Mouse (Mus musculus) thymus, adult 2 months (tissue): ENCODE measurements around the gene Gm6793. TPM values are rescaled to one million over a fixed set of nuclear protein-coding genes. Genes with fewer than 3 reads are reported as not detected.

Experiments used
- DNase-seq: peaks from one replicate; pipeline ENCODE4 v3.0.0; 2021
- H3K27ac ChIP-seq: fragments of 200-500 bp; 2 replicates; pipeline ENCODE4 v1.5.1; 2012; ENCODE audit warnings: low read length, control low read depth; ENCODE audit not compliant: control insufficient read depth, insufficient read depth
- H3K27me3 ChIP-seq: fragments of 200-500 bp; 2 replicates; pipeline ENCODE4 v1.6.1; 2012; ENCODE audit warnings: mild to moderate bottlenecking, low read length, moderate library complexity, mixed read lengths; ENCODE audit not compliant: control insufficient read depth, insufficient read depth
- H3K36me3 ChIP-seq: fragments of 200-500 bp; 2 replicates; pipeline ENCODE4 v1.6.1; 2012; ENCODE audit warnings: mild to moderate bottlenecking, low read length, moderate library complexity; ENCODE audit not compliant: control insufficient read depth, insufficient read depth
- H3K4me1 ChIP-seq: fragments of 200-500 bp; replicated peaks from 2 replicates; pipeline ENCODE4 v1.6.1; 2012; ENCODE audit warnings: low read length; ENCODE audit not compliant: control insufficient read depth, insufficient read depth
- H3K4me3 ChIP-seq: fragments of 200-500 bp; 2 replicates; pipeline ENCODE4 v1.5.1; 2012; ENCODE audit warnings: mild to moderate bottlenecking, low read length, control low read depth, moderate library complexity; ENCODE audit not compliant: control insufficient read depth, insufficient read depth
- CTCF ChIP-seq: fragments of 200-500 bp; IDR thresholded peaks from 2 replicates; pipeline ENCODE4 v1.5.1; 2012; ENCODE audit warnings: mild to moderate bottlenecking, control low read depth, low read length, moderate library complexity, borderline replicate concordance; ENCODE audit not compliant: control insufficient read depth, poor library complexity, insufficient read depth; ENCODE audit errors: extremely low read depth
- POLR2A ChIP-seq: fragments of 200-500 bp; IDR thresholded peaks from 2 replicates; pipeline ENCODE4 v1.6.1; 2012; ENCODE audit warnings: mild to moderate bottlenecking, low read length, control low read depth, moderate library complexity; ENCODE audit not compliant: control insufficient read depth, poor library complexity, insufficient read depth; ENCODE audit errors: extremely low read depth
- WGBS: fragments of 180-500 bp; shearing (Covaris S2); methylation state at CpG from one replicate; pipeline ENCODE4 v1.1.7; 2018; 5-methylcytosine and 5-hydroxymethylcytosine counted together
- polyA plus RNA-seq: library from polyadenylated mRNA; depleted of rRNA; stranded (reverse); fragments of >200 nt; gene quantifications from 2 replicates; pipeline ENCODE4 v1.2.3, GENCODE M21; 2012; rRNA removed

Gene Gm6793
- polyA plus RNA-seq, 1 experiment, result not detected

DNA sequence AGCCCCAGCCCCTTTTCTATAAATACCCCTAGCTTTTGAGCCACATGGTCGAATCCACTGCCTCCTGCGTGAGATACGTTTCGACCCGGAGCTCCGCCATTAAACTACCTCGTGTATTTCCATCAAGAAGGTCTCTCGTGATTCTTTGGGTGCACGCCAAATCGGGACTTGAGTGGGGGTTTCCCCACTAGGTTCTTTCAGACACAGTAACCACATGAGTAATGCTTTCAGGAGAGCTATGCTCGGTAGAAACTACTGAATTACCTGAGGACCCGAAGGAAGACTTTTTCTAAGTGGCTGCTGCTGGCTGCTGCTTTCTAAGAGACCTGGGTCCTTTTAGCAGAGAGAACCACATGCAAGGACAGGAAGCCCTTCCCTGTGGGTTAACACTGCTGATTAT is 40.7 kb downstream of the Gm6793 start:
- no peak overlapping the region for H3K27ac ChIP-seq
- H3K27me3 ChIP-seq, result no peaks in the 10 kb centered on the region
- 87% methylated on average over 12 of the region's 12 CpGs for WGBS
- TF ChIP-seq CTCF (no peak), POLR2A (no peak)
- peaks cover 20% of the 10 kb centered on the region for H3K4me1 ChIP-seq
- H3K4me3 ChIP-seq, result no peak overlapping the region
- H3K36me3 ChIP-seq, result no peaks in the 10 kb centered on the region
- no peak for DNase-seq

DNA sequence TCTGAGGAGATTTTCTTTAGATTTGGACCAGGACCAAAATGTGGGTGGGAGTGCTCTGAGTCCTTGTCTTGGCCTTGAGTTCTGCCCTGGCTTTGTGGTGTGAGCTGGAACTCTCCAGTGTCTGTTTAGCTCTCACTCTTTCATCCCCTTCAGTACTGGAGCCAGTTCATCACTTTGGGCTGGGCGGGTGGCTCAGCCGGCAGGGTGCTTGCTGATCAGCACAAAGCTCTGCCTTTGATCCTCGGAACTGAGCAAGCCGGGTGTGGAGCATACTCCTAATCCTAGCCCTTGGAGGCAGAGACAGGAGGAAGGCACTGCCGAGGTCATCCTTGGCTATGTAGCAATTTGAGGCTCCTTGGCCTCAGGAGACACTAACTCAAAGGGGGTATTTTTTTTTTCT is 45.8 kb downstream of the Gm6793 start:
- Histone ChIP-seq H3K4me1 (peaks cover 4% of the 10 kb centered on the region), H3K36me3 (no peaks in the 10 kb centered on the region), H3K27ac (no peak overlapping the region), H3K4me3 (no peak overlapping the region), H3K27me3 (no peaks in the 10 kb centered on the region)
- WGBS, result 92% methylated on average over 5 of the region's 5 CpGs
- TF ChIP-seq CTCF (no peak), POLR2A (no peak)
- no peak for DNase-seq

DNA sequence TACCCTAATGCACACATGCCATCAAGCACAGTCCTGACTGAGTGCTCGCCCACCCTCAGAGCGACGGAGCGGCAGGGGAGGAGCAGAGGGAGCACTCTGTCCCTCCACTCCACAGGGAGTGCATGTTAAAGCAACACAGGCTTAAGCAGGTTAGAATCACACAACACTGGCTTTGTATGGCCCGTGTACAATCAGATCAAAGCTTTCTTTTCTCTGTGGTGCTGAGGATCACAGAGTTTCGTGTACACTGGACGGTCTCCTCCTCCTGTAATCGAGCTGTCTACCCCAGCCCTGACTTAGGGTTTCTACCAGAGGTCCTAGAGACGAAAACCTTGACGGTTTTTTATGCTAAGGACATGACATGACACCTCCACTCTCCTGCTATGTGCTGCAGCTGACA is 46.3 kb downstream of the Gm6793 start:
- no peak for DNase-seq
- Histone ChIP-seq H3K36me3 (no peaks in the 10 kb centered on the region), H3K4me3 (no peak overlapping the region), H3K27me3 (no peaks in the 10 kb centered on the region), H3K27ac (no peak overlapping the region), H3K4me1 (peaks cover 4% of the 10 kb centered on the region)
- TF ChIP-seq POLR2A (no peak), CTCF (no peak)
- WGBS, result 91% methylated on average over 10 of the region's 10 CpGs

DNA sequence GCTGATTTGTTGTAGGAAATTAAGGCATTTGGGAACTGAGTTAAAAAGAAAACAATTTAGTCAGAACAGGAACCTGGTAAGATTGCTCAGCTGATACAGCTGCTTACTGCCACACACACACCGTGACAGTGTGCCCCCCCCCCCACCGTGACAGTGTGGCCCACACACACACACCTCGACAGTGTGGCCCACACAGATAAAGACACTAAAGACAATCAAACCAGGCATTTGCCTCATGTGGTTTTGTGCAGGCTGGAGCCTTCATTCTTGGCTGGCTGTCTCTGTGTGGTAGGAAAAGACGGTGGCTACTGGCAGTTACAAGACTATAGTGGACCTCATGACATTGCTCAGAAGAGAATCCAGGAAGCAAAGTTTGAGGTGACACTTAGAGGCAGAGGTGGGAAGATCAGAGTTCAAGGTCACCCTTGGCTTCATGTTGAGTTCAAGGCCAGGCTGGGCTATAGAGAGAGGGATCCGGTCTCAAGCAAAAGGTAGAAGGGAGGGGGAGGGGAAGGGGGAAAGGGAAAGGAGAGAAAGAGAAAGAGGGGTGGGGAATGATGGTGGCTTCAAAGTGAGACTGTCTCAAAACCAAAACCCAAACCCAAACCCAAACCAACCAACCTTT is 47.5 kb downstream of the Gm6793 start:
- whole genome bisulfite sequencing, result 32% methylated on average over 5 of the region's 5 CpGs
- no peak overlapping the region for H3K4me3 ChIP-seq
- no peak for DNase-seq
- peaks cover 4% of the 10 kb centered on the region for H3K4me1 ChIP-seq
- TF ChIP-seq CTCF, result no peak
- TF ChIP-seq POLR2A, result no peak
- H3K27ac ChIP-seq, result no peak overlapping the region
- H3K27me3 ChIP-seq, result no peaks in the 10 kb centered on the region
- H3K36me3 ChIP-seq, result no peaks in the 10 kb centered on the region

DNA sequence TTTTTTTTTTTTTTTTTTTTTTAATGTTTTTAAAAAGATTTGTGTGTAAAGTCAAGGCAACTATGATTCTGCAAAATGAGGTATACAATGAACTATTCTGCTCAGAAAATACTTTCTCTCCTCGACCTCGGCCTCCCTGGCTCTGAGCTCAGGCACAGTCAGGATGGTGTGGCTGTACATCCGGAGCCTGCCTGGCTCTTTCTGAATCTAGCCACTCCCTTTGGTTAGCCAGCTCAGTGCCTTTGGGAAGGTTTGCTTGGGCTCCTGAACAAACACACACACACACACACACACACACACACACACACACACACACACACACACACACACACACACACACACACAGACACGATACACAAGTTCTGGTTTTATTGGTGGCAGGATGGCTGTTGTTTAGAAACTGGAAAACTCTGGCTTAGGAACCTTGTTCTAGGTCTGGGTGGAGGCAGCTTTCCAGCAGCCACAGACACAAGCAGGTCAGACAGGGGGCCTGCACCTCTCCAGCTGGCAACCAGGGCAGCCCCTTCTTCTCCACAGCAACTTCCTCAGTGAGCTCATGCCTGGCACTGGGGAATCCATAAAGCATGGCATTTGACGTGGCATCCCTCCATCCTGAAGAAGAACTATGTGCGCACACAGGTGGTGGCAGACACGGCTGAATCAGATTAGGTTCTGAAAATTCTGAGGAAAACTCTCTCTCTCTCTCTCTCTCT is 49.8 kb downstream of the Gm6793 start:
- no peak for DNase-seq
- TF ChIP-seq CTCF (no peak), POLR2A (no peak)
- 82% methylated on average over 7 of the region's 7 CpGs for WGBS
- H3K4me3 ChIP-seq, result no peak overlapping the region
- peaks cover 4% of the 10 kb centered on the region for H3K4me1 ChIP-seq
- H3K27me3 ChIP-seq, result no peaks in the 10 kb centered on the region
- H3K36me3 ChIP-seq, result no peaks in the 10 kb centered on the region
- no peak overlapping the region for H3K27ac ChIP-seq

DNA sequence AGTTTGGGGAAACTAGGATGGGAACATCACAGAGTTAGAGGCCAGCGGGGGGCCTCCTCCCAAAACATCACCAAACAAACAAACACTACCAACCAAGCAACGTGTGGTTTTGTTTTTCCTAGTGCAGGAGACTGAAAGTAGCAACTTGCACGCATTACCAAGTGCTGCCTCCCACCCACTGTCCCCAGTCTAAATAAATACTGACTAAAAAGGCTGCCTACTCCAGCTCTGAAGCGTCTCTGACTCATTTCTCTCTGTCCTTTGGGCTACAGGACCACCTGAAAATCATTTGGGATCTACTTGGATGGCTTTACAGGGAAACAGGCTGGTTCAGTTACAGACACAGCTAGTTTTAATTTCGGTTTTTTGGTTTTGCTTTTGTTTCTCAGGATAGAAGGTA is 50.5 kb downstream of the Gm6793 start:
- Histone ChIP-seq H3K27ac (no peak overlapping the region), H3K4me1 (peaks cover 4% of the 10 kb centered on the region), H3K36me3 (no peaks in the 10 kb centered on the region), H3K27me3 (no peaks in the 10 kb centered on the region), H3K4me3 (no peak overlapping the region)
- DNase-seq, result no peak
- TF ChIP-seq POLR2A (no peak), CTCF (no peak)
- 85% methylated on average over 5 of the region's 5 CpGs for WGBS

DNA sequence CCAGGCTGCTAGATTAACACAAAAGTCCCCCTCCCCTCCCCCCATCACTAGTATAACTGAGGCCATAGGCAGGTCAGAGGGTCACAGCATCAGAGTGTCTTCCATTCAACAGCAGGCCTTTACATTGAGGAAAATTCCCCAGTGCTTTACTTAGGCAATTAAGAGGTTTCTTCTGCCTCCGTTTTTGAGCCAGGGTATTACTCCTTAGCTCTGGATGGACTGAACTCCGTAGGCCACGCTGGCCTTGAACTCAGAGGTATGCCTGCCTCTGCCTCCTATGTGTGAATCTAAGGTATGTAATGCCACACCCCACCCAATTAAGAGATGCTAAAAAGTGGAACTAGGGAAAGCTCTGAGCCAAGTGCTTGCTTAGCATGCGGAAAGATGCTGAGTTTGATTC is 51.3 kb downstream of the Gm6793 start:
- Histone ChIP-seq H3K27ac (no peak overlapping the region), H3K36me3 (no peaks in the 10 kb centered on the region), H3K4me3 (no peak overlapping the region), H3K4me1 (peaks cover 4% of the 10 kb centered on the region), H3K27me3 (no peaks in the 10 kb centered on the region)
- no peak for DNase-seq
- WGBS, result 94% methylated on average over 4 of the region's 4 CpGs
- no peak for TF ChIP-seq POLR2A
- TF ChIP-seq CTCF, result no peak

Other genes with a start within 250 kb of the Gm6793 start
- 5.5 and 5.8 TPM in 2 replicates for gene Cfdp1, start 160.7 kb downstream of the Gm6793 start, polyA plus RNA-seq
- 3.1 and 3.7 TPM in 2 replicates for gene Tmem170, start 138.3 kb downstream of the Gm6793 start, polyA plus RNA-seq
- 0.75 and 0.83 TPM in 2 replicates for gene Chst5, start 104.6 kb downstream of the Gm6793 start, polyA plus RNA-seq
- 2.4 and 2.8 TPM in 2 replicates for gene Tmem231, start 81.2 kb downstream of the Gm6793 start, polyA plus RNA-seq
- gene Gabarapl2, start 74.3 kb downstream of the Gm6793 start, polyA plus RNA-seq, result 34.1 and 45.3 TPM in 2 replicates
- 4.0 and 4.5 TPM in 2 replicates for gene Adat1, start 22.7 kb downstream of the Gm6793 start, polyA plus RNA-seq
- 54.5 and 63.7 TPM in 2 replicates for gene Kars, start 3.7 kb downstream of the Gm6793 start, polyA plus RNA-seq
- 13.1 and 15.7 TPM in 2 replicates for gene Terf2ip, start 3.6 kb downstream of the Gm6793 start, polyA plus RNA-seq